11 mouse cellular contexts compared by ENCODE assay signal in genomic region chr7:96756104-96756742, GRCm38 (mm10).
A peak's percentile ranks its signal among the peaks of the same experiment; 100 is the strongest.
DNase-seq lines count a peak whose midpoint lies in the region; ATAC-seq and TF ChIP-seq lines count a peak whose summit lies in the region.
"Had no signal": no experiment of that assay in that cellular context is flagged by ENCODE, and none has a peak within 500 bp of the region (broad histone marks: within the 10 kb centered on the region; RNA-seq: fewer than 3 reads in every experiment).

No protein-coding gene starts in this region.

- TF ChIP-seq CTCF in lung, postnatal 0 days (IDR thresholded peaks at IDR 0.05): no peak

- no peak overlapping the region for H3K4me2 ChIP-seq in lung, embryonic 16.5 days (ENCODE audit: low read depth, low read length)
- no peak overlapping the region for H3K4me2 ChIP-seq in lung, postnatal 0 days (replicated peaks; ENCODE audit: low read depth, low read length)
- no peak overlapping the region for H3K4me2 ChIP-seq in heart, embryonic 14.5 days (ENCODE audit: low read length)
- H3K4me2 ChIP-seq in midbrain, embryonic 14.5 days (ENCODE audit: low read length): no peak overlapping the region
- H3K4me2 ChIP-seq: liver, embryonic 15.5 days had no signal

- no peak for TF ChIP-seq EP300 in lung, postnatal 0 days (IDR thresholded peaks at IDR 0.05)

- WGBS in lung, embryonic 16.5 days: 27% methylated on average over 10 of the region's 10 CpGs
- 28% methylated on average over 10 of the region's 10 CpGs for WGBS in lung, postnatal 0 days
- WGBS in heart, embryonic 14.5 days: 38% methylated on average over 10 of the region's 10 CpGs
- 45% methylated on average over 10 of the region's 10 CpGs for WGBS in midbrain, embryonic 14.5 days

- H3K9me3 ChIP-seq in lung, embryonic 16.5 days (ENCODE audit: control insufficient read depth, low read length): no peaks in the 10 kb centered on the region
- no peaks in the 10 kb centered on the region for H3K9me3 ChIP-seq in lung, postnatal 0 days (ENCODE audit: low read length)
- H3K9me3 ChIP-seq in heart, embryonic 14.5 days (ENCODE audit: control insufficient read depth, low read length): no peaks in the 10 kb centered on the region
- H3K9me3 ChIP-seq in midbrain, embryonic 14.5 days (ENCODE audit: control insufficient read depth, low read length): no peaks in the 10 kb centered on the region
- H3K9me3 ChIP-seq: liver, embryonic 15.5 days had no signal

- peaks cover 15% of the 10 kb centered on the region for H3K4me1 ChIP-seq in lung, embryonic 16.5 days (replicated peaks; ENCODE audit: control insufficient read depth, insufficient read depth, low read length)
- no peaks in the 10 kb centered on the region for H3K4me1 ChIP-seq in lung, postnatal 0 days (ENCODE audit: insufficient read depth, low read depth, low read length)
- peaks cover 5 to 9% of the 10 kb centered on the region in 2 experiments for H3K4me1 ChIP-seq in heart, embryonic 14.5 days (ENCODE audit: control insufficient read depth in 2 of 2, insufficient read depth in 2 of 2, low read length in 2 of 2)
- H3K4me1 ChIP-seq in midbrain, embryonic 14.5 days (ENCODE audit: control insufficient read depth, insufficient read depth, low read length): peaks cover 16% of the 10 kb centered on the region; the same call in 1 of the 2 replicates
- H3K4me1 ChIP-seq: liver, embryonic 15.5 days had no signal

- H3K36me3 ChIP-seq in lung, embryonic 16.5 days (ENCODE audit: control insufficient read depth, insufficient read depth, low read length): no peaks in the 10 kb centered on the region
- H3K36me3 ChIP-seq in lung, postnatal 0 days (ENCODE audit: insufficient read depth, low read length): no peaks in the 10 kb centered on the region
- H3K36me3 ChIP-seq in heart, embryonic 14.5 days (ENCODE audit: control insufficient read depth, insufficient read depth, low read length): no peaks in the 10 kb centered on the region
- H3K36me3 ChIP-seq in midbrain, embryonic 14.5 days (ENCODE audit: control insufficient read depth, insufficient read depth, low read length): no peaks in the 10 kb centered on the region
- H3K36me3 ChIP-seq: liver, embryonic 15.5 days had no signal

- H3K27me3 ChIP-seq in lung, embryonic 16.5 days (ENCODE audit: control insufficient read depth, insufficient read depth, low read depth, low read length): no peaks in the 10 kb centered on the region
- H3K27me3 ChIP-seq in lung, postnatal 0 days (replicated peaks; ENCODE audit: insufficient read depth, low read length): no peaks in the 10 kb centered on the region
- no peaks in the 10 kb centered on the region for H3K27me3 ChIP-seq in heart, embryonic 14.5 days (ENCODE audit: control insufficient read depth, insufficient read depth, low read length)
- H3K27me3 ChIP-seq in midbrain, embryonic 14.5 days (ENCODE audit: control insufficient read depth, insufficient read depth, low read length): no peaks in the 10 kb centered on the region
- H3K27me3 ChIP-seq: liver, embryonic 15.5 days; Patski had no signal

- H3K27ac ChIP-seq in lung, embryonic 16.5 days (ENCODE audit: low read length): peak overlapping the region; percentile 33
- H3K27ac ChIP-seq in lung, postnatal 0 days (ENCODE audit: low read length): no peak overlapping the region; the same call in 1 of the 2 replicates
- H3K27ac ChIP-seq in heart, embryonic 14.5 days (replicated peaks in 1 of 2; ENCODE audit: control insufficient read depth in 1 of 2, insufficient read depth in 1 of 2, low read depth in 2 of 2, low read length in 2 of 2): peak overlapping the region; percentile 10 to 28; a peak in 2 of 4 replicates
- H3K27ac ChIP-seq in midbrain, embryonic 14.5 days (replicated peaks; ENCODE audit: low read depth, low read length): 0 out of 2 replicates have a peak overlapping the region, but pooled peaks have one; percentile 6
- H3K27ac ChIP-seq: liver, embryonic 15.5 days had no signal

- H3K4me3 ChIP-seq in lung, embryonic 16.5 days (ENCODE audit: low read length): no peak overlapping the region
- H3K4me3 ChIP-seq in lung, postnatal 0 days (ENCODE audit: low read depth, low read length): no peak overlapping the region
- H3K4me3 ChIP-seq in heart, embryonic 14.5 days (ENCODE audit: control insufficient read depth in 1 of 2, insufficient read depth in 1 of 2, low read depth in 1 of 2, low read length in 2 of 2): no peak overlapping the region
- no peak overlapping the region for H3K4me3 ChIP-seq in midbrain, embryonic 14.5 days (replicated peaks; ENCODE audit: low read depth, low read length)
- H3K4me3 ChIP-seq: liver, embryonic 15.5 days had no signal

- peak; percentile 31 for DNase-seq in adrenal gland, postnatal 10 days
- DNase-seq in adrenal gland, postnatal 36 days: no peak
- DNase-seq in lung, postnatal 0 days (ENCODE audit: low spot score): no peak
- no peak for DNase-seq in midbrain, embryonic 14.5 days
- DNase-seq in adrenal gland, postnatal 14 days: no peak
- DNase-seq: gastrocnemius, postnatal 10 days had no signal

- peak overlapping the region; percentile 36; the same call in 1 of the 2 replicates for H3K9ac ChIP-seq in lung, embryonic 16.5 days (ENCODE audit: low read length)
- H3K9ac ChIP-seq in lung, postnatal 0 days (replicated peaks; ENCODE audit: low read depth): no peak overlapping the region
- H3K9ac ChIP-seq in heart, embryonic 14.5 days (ENCODE audit: low read length): no peak overlapping the region
- no peak overlapping the region for H3K9ac ChIP-seq in midbrain, embryonic 14.5 days (replicated peaks; ENCODE audit: low read length)
- H3K9ac ChIP-seq: liver, embryonic 15.5 days had no signal

- peak; percentile 45; the same call in 1 of the 2 replicates for ATAC-seq in lung, embryonic 16.5 days (ENCODE audit: low read depth)
- no peak for ATAC-seq in lung, postnatal 0 days
- ATAC-seq in heart, embryonic 14.5 days (ENCODE audit: insufficient number of reproducible peaks, insufficient read depth, low FRiP score, low read depth): no peak
- ATAC-seq in midbrain, embryonic 14.5 days (ENCODE audit: low FRiP score, low TSS enrichment): no peak
- no peak for ATAC-seq in monocyte, adult 5-6 weeks (replicated peaks; ENCODE audit: insufficient number of reproducible peaks, low FRiP score, low TSS enrichment, poor library complexity, severe bottlenecking)
